Comparison of ENCODE assay signal across 8 mouse cellular contexts in genomic region chr11:109439829-109440340, GRCm38 (mm10). TPM values are rescaled to one million over a fixed set of nuclear protein-coding genes. Genes with fewer than 3 reads are reported as not detected.
DNase-seq lines count a peak whose midpoint lies in the region; ATAC-seq and TF ChIP-seq lines count a peak whose summit lies in the region.

No protein-coding gene starts in this region.

- WGBS in embryonic facial prominence, embryonic 11.5 days, result 1% methylated on average over 32 of the region's 32 CpGs
- 1% methylated on average over 32 of the region's 32 CpGs for WGBS in intestine, postnatal 0 days
- 1% methylated on average over 32 of the region's 32 CpGs for WGBS in midbrain, embryonic 10.5 days

- peak; percentile 62; the same call in 1 of the 2 replicates for ATAC-seq in embryonic facial prominence, embryonic 11.5 days (replicated peaks; ENCODE audit: insufficient number of reproducible peaks, low FRiP score, low TSS enrichment, low read depth)
- ATAC-seq in granulocyte monocyte progenitor cell, adult 5-6 weeks (replicated peaks; ENCODE audit: poor library complexity, severe bottlenecking), result peak; percentile 82
- ATAC-seq in intestine, postnatal 0 days, result peak; percentile 81

- peak overlapping the region; percentile 79 for H3K4me2 ChIP-seq in embryonic facial prominence, embryonic 11.5 days (ENCODE audit: low read depth, low read length)
- peak overlapping the region; percentile 79 for H3K4me2 ChIP-seq in intestine, postnatal 0 days (replicated peaks; ENCODE audit: low read depth)

- intact Hi-C loops in left cerebral cortex, postnatal 4 days (cut with DNase I), result no loop called here

- H3K9ac ChIP-seq in embryonic facial prominence, embryonic 11.5 days (replicated peaks; ENCODE audit: low read length), result peak overlapping the region; percentile 60
- H3K9ac ChIP-seq in intestine, postnatal 0 days (ENCODE audit: low read depth, low read length), result peak overlapping the region; percentile 58

- H3K27ac ChIP-seq in embryonic facial prominence, embryonic 11.5 days (replicated peaks; ENCODE audit: low read depth, low read length), result no peak overlapping the region
- no peak overlapping the region for H3K27ac ChIP-seq in intestine, postnatal 0 days (ENCODE audit: low read depth, low read length)
- peak overlapping the region; percentile 80 for H3K27ac ChIP-seq in midbrain, embryonic 10.5 days (replicated peaks)

- no peaks in the 10 kb centered on the region for H3K9me3 ChIP-seq in embryonic facial prominence, embryonic 11.5 days (replicated peaks; ENCODE audit: control insufficient read depth, low read length)
- H3K9me3 ChIP-seq in intestine, postnatal 0 days (ENCODE audit: control insufficient read depth), result no peaks in the 10 kb centered on the region
- no peaks in the 10 kb centered on the region for H3K9me3 ChIP-seq in midbrain, embryonic 10.5 days (replicated peaks)

- H3K36me3 ChIP-seq in embryonic facial prominence, embryonic 11.5 days (replicated peaks; ENCODE audit: control insufficient read depth, insufficient read depth, low read depth, low read length), result no peaks in the 10 kb centered on the region
- peaks cover 14% of the 10 kb centered on the region; the same call in 1 of the 2 replicates for H3K36me3 ChIP-seq in intestine, postnatal 0 days (ENCODE audit: control insufficient read depth, insufficient read depth)
- H3K36me3 ChIP-seq in midbrain, embryonic 10.5 days, result peaks cover 36% of the 10 kb centered on the region

- peak; percentile 85 for DNase-seq in adrenal gland, postnatal 10 days
- DNase-seq in embryonic facial prominence, embryonic 11.5 days (ENCODE audit: low spot score), result peak; percentile 55
- DNase-seq in left cerebral cortex, postnatal 4 days, result peak; percentile 69
- peak; percentile 68 for DNase-seq in midbrain, embryonic 10.5 days (ENCODE audit: low spot score)
- DNase-seq in right cerebral cortex, postnatal 25 days, result peak; percentile 67
- peak; percentile 66 for DNase-seq in urinary bladder, postnatal 25 days (ENCODE audit: low spot score)

- peak overlapping the region; percentile 45 for H3K4me3 ChIP-seq in embryonic facial prominence, embryonic 11.5 days (ENCODE audit: low read depth, low read length)
- H3K4me3 ChIP-seq in intestine, postnatal 0 days (ENCODE audit: low read depth, low read length), result peak overlapping the region; percentile 54
- peak overlapping the region; percentile 61 for H3K4me3 ChIP-seq in midbrain, embryonic 10.5 days

- 0 out of 2 replicates have a peak, but pooled peaks cover 3% of the 10 kb centered on the region for H3K27me3 ChIP-seq in embryonic facial prominence, embryonic 11.5 days (ENCODE audit: control insufficient read depth, insufficient read depth, low read length)
- no peaks in the 10 kb centered on the region for H3K27me3 ChIP-seq in intestine, postnatal 0 days (replicated peaks; ENCODE audit: control insufficient read depth, insufficient read depth, low read length)
- peaks cover 12% of the 10 kb centered on the region for H3K27me3 ChIP-seq in midbrain, embryonic 10.5 days (ENCODE audit: low read depth, poor library complexity, severe bottlenecking)

- TF ChIP-seq CTCF in intestine, postnatal 0 days (IDR thresholded peaks at IDR 0.05; ENCODE audit: low read depth), result peak; percentile 32; the same call in 1 of the 2 replicates

- H3K4me1 ChIP-seq in embryonic facial prominence, embryonic 11.5 days (ENCODE audit: control insufficient read depth, insufficient read depth, low read length), result peaks cover 6% of the 10 kb centered on the region; the same call in 1 of the 2 replicates
- no peaks in the 10 kb centered on the region for H3K4me1 ChIP-seq in intestine, postnatal 0 days (replicated peaks; ENCODE audit: control insufficient read depth, insufficient read depth, low read length)
- H3K4me1 ChIP-seq in midbrain, embryonic 10.5 days, result peaks cover 23% of the 10 kb centered on the region

RNA-seq across cellular contexts. Expression of gene Amz2, which starts 14.1 kb away (rescaled TPM):
- 10 to 100 TPM; 38.1 to 48.5 TPM for total RNA-seq in adrenal gland, postnatal 10 days (2021)
- polyA plus RNA-seq in embryonic facial prominence, embryonic 11.5 days (2014; fragmentation: Nextera tagmentation; extraction: Ambion mirVana), result 46.8 and 48.7 TPM in 2 replicates
- total RNA-seq in granulocyte monocyte progenitor cell, adult 5-6 weeks (2014; fragmentation: Nextera tagmentation), result 38.0 and 41.1 TPM in 2 replicates
- total RNA-seq in granulocyte monocyte progenitor cell, adult 5-6 weeks (2017), result 37.5 and 49.5 TPM in 2 replicates
- polyA plus RNA-seq in intestine, postnatal 0 days (2015; fragmentation: Nextera tagmentation; extraction: Ambion mirVana), result 22.7 and 23.8 TPM in 2 replicates
- 100 to 1,000 TPM; 179 to 181 TPM for total RNA-seq in left cerebral cortex, postnatal 4 days (2021)
- polyA plus RNA-seq in midbrain, embryonic 10.5 days (2016; fragmentation: Nextera tagmentation; extraction: Ambion mirVana), result 45.2 and 46.0 TPM in 2 replicates

RNA-seq across cellular contexts. Expression of gene 9930022D16Rik, which starts 26.2 kb away (rescaled TPM):
- not detected for total RNA-seq in adrenal gland, postnatal 10 days (2021)
- polyA plus RNA-seq in embryonic facial prominence, embryonic 11.5 days (2014; fragmentation: Nextera tagmentation; extraction: Ambion mirVana), result not detected in 2 replicates
- total RNA-seq in granulocyte monocyte progenitor cell, adult 5-6 weeks (2014; fragmentation: Nextera tagmentation), result not detected in 2 replicates
- not detected in 2 replicates for total RNA-seq in granulocyte monocyte progenitor cell, adult 5-6 weeks (2017)
- polyA plus RNA-seq in intestine, postnatal 0 days (2015; fragmentation: Nextera tagmentation; extraction: Ambion mirVana), result 0.08 TPM in 1 of 2 replicates, not detected in the other
- total RNA-seq in left cerebral cortex, postnatal 4 days (2021), result not detected
- not detected in 2 replicates for polyA plus RNA-seq in midbrain, embryonic 10.5 days (2016; fragmentation: Nextera tagmentation; extraction: Ambion mirVana)

RNA-seq across cellular contexts. Expression of gene Arsg, which starts 33.3 kb away (rescaled TPM):
- 10 to 100 TPM; 10.6 to 14.2 TPM for total RNA-seq in adrenal gland, postnatal 10 days (2021)
- polyA plus RNA-seq in embryonic facial prominence, embryonic 11.5 days (2014; fragmentation: Nextera tagmentation; extraction: Ambion mirVana), result 1.9 and 3.1 TPM in 2 replicates
- total RNA-seq in granulocyte monocyte progenitor cell, adult 5-6 weeks (2014; fragmentation: Nextera tagmentation), result 1.4 and 2.1 TPM in 2 replicates
- total RNA-seq in granulocyte monocyte progenitor cell, adult 5-6 weeks (2017), result 1.5 and 1.6 TPM in 2 replicates
- polyA plus RNA-seq in intestine, postnatal 0 days (2015; fragmentation: Nextera tagmentation; extraction: Ambion mirVana), result 50.9 and 54.4 TPM in 2 replicates
- total RNA-seq in left cerebral cortex, postnatal 4 days (2021), result 1 to 10 TPM; 4.8 to 6.0 TPM
- 1.9 and 2.2 TPM in 2 replicates for polyA plus RNA-seq in midbrain, embryonic 10.5 days (2016; fragmentation: Nextera tagmentation; extraction: Ambion mirVana)

RNA-seq across cellular contexts. Expression of gene Slc16a6, which starts 33.5 kb away (rescaled TPM):
- total RNA-seq in adrenal gland, postnatal 10 days (2021), result 1 to 10 TPM; 2.7 to 3.9 TPM
- 3.3 and 3.7 TPM in 2 replicates for polyA plus RNA-seq in embryonic facial prominence, embryonic 11.5 days (2014; fragmentation: Nextera tagmentation; extraction: Ambion mirVana)
- total RNA-seq in granulocyte monocyte progenitor cell, adult 5-6 weeks (2014; fragmentation: Nextera tagmentation), result 41.4 and 42.6 TPM in 2 replicates
- total RNA-seq in granulocyte monocyte progenitor cell, adult 5-6 weeks (2017), result 14.9 and 16.6 TPM in 2 replicates
- 129 and 143 TPM in 2 replicates for polyA plus RNA-seq in intestine, postnatal 0 days (2015; fragmentation: Nextera tagmentation; extraction: Ambion mirVana)
- total RNA-seq in left cerebral cortex, postnatal 4 days (2021), result 10 to 100 TPM; 13.0 to 13.2 TPM
- polyA plus RNA-seq in midbrain, embryonic 10.5 days (2016; fragmentation: Nextera tagmentation; extraction: Ambion mirVana), result 5.0 and 5.5 TPM in 2 replicates
